Mouse (Mus musculus): Measurements from ENCODE around the gene Rpgrip1l.

The Rpgrip1l gene

DNA sequence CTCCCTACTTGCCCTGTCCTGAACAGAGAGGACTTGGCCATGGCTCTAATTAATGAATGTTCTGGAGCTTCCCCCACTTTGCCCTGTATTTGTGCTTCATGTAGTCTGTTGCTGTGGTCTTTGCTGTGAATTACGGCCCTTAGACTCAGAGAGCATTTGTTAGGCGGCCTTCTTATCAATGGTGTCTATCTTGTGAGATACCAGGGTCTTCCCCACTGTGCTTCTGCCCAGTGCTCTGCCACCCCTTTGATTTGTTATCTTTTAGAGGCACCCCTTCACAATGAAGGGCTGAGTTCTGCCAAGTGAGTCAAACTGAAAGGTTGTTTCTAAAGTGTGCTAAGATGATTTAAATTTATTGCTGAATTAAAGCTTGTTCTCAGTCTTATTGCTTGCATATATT is 105.4 kb downstream of the Rpgrip1l start:
- DNase-seq (ENCODE audit: low read depth, low spot score): no peak

GRCm38 (mm10) chr8:91205897-91206296 is 107.2 kb downstream of the Rpgrip1l start:
- DNase-seq (ENCODE audit: low read depth, low spot score): no peak

DNA sequence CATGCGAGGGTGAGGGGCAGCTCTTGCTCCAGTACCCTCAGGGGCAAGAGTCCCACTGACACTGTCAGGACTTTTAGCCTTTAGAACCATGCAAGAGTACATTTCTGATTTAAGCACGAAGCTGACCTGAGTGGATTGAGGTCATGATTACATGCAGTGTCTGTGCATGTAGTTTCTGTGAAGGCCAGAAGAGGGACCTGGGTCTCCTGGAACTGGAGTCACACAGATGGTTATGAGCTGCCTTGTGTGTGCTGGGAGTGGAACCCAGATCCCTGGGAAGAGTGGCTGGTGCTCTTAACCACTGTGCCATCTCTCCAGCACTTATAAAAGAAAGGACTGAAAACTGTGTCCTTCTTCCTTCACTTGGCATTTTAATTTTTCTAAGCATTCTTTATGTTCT is 111.9 kb downstream of the Rpgrip1l start:
- peak; percentile 28 for DNase-seq (ENCODE audit: low read depth, low spot score)

- DNase-seq (ENCODE audit: low read depth, low spot score): no peak
These were observed 113.2 kb downstream of the Rpgrip1l start, which contains the start of gene Aktip for GRCm38 (mm10) chr8:91199876-91200275. Aktip (minus strand) TSS chr8:91199976.

DNA sequence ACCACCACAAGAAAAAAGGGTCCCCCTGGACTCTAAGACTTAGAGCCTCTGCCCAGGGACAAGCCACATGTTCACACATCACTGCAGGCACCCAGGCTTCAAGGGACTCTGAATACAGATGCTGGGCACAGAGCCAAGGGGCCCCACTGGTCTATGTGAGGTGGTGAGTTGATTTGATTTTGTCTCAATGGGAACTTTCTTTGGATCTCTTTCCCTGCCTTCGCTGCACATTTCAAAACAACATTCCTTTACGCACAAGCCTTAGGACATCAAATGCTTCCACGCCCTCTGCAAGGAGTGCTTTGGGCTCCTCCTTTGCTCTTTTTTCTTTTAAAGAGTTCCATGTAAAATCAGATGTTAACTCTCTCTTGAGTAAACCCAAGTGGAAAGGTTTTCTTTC is 115.0 kb downstream of the Rpgrip1l start:
- DNase-seq (ENCODE audit: low read depth, low spot score): no peak

- DNase-seq (ENCODE audit: low read depth, low spot score): no peak
These were observed 115.8 kb downstream of the Rpgrip1l start for GRCm38 (mm10) chr8:91197233-91197632.

DNA sequence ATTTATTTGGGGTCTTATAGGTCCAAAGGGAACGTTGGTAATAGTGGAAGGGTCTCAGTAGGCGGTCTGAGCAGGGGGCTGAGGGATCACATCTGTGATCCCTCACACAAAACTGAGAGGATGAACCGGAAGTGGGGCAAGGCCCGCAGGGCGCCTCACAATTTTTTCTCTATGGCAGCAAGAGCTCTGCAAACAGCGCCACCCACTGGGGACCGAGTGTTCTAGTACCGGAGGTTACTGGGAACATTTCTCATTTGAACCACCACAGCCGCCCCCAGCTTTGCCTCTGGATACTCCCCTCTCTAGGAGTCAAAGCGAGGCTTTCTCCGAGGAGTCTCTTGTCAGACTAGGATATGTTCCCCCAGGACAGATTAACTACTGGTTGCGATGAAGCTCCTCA is 116.4 kb downstream of the Rpgrip1l start:
- DNase-seq (ENCODE audit: low read depth, low spot score): peak; percentile 46

DNA sequence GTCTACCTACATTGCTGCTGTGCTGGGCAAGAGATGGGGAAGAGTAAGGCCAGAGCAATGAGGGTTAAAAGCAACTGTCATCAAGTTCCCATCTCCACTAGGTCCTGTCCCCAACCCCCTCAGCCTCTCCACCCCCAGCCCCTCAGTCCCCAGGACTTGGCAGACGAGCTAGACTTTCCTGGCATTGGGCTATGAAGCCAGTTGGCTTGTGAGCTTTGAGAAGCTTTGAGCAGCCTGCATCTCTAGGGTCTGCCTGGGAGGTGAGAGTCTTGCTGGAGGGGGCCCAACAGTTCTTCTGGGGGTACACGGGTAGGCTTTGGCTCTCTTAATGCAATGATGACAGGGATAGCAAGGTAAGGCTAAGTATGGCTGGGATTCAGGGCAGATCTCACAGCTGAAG is 119.0 kb downstream of the Rpgrip1l start:
- DNase-seq (ENCODE audit: low read depth, low spot score): no peak

GRCm38 (mm10) chr8:91192941-91193340 is 120.1 kb downstream of the Rpgrip1l start:
- no peak for DNase-seq (ENCODE audit: low read depth, low spot score)

DNA sequence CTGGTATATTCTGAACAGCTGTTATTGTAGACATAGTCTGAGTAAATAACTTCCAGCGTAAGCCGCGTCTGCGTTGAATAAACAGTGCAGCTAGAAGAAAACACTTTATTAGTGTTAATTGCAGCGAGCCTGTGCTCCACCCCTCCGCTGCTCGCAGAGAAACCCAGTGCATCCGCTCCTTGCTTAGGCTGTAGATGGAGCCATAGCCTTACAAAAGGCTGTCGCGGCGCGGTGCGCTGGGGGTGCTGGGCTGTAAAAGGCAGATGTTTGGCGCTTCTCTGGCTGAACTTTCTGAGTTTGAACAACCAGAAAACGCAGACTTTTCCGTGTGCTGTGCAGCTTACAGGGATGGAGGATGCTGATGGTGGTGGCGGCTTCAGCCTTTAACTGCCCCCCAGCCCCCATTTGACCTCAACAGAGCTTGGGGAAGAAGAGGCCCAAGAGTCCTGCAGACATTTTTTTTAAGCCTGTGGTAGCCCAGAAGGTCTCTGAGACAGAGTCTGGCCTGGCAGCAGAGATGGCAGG is 122.2 kb downstream of the Rpgrip1l start:
- peak; percentile 46 for DNase-seq (ENCODE audit: low read depth, low spot score)

- DNase-seq (ENCODE audit: low read depth, low spot score): no peak
These were observed 124.9 kb downstream of the Rpgrip1l start for GRCm38 (mm10) chr8:91188152-91188551.

- no peak for DNase-seq (ENCODE audit: low read depth, low spot score)
These were observed 126.7 kb downstream of the Rpgrip1l start for GRCm38 (mm10) chr8:91186372-91186771.

DNA sequence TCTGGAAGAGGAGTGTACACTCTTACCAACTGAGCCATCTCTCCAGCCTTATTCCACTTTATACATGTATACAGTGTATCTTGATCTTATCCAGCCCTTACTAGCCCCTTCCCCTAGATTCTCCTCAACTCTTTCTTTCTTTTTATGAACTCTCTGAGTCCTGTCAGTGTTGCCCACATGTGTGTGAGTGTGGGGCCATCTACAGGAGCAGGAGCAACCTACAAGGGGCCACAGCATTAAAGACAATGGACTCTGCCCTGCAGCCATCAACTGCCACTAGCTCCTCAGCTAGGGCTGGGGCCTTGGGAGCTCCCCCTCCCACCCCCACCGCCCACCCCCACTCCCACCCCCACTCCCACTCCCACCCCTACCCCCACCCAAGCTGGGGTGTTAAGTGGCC is 135.4 kb downstream of the Rpgrip1l start:
- DNase-seq (ENCODE audit: low read depth, low spot score): no peak

- no peak for DNase-seq (ENCODE audit: low read depth, low spot score)
These were observed 136.9 kb downstream of the Rpgrip1l start for GRCm38 (mm10) chr8:91176176-91176575.

DNA sequence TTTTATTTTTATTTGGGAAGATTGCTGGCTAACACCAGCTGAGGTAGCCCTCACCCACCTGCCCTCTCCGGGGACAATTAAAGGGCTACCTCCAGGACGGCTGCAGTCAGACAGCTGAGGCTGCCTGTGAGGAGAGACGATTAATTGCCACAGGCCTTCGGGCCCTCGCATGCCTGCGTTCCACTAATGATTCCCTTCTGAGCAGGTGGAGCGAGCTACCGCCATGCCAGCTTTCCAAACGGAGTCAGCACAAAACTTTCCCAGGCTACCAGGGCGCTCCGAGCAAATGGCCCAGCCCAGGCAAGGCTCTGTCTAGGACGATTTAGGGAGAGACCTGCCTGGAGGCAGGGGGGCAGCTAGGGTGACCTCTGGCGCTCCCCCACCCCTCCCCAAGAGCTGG is 141.5 kb downstream of the Rpgrip1l start:
- no peak for DNase-seq (ENCODE audit: low read depth, low spot score)

DNA sequence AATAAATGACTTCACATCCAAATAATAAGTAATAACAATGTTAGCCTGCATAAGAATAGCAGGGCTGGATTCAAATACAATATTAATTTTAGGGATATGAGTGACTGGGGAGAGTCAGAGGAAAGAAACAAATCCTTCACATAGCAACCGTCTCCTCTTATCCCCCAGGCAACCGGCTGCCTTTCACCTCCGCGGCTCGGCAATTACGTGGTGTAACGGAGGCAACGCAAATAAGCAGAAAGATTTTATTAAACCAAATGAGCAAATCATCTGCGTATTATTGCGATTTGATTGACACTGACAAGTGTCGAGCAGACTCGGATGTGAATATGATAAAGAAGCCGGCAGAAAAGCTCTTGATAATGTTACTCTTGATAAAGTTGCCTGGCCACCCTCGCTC is 142.1 kb downstream of the Rpgrip1l start:
- DNase-seq (ENCODE audit: low read depth, low spot score): no peak

DNA sequence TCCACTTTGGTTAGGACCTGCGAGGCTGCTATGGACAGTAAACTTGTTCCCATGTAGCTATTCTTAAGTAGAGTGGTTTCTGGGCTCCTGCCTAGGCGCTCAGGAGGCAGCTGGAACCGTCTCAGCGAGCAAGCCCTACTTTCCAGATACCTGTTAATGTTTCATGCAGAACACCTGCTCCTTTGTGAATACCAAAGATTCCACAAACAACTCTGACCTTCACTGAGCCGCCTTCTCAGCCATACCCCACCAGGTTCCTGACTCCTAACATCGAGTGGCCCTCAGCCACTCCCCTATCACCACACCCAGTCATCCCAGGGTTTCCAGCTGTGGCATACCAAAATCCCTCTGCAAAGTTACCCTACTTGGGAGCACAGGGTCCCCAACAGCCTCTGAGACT is 142.9 kb downstream of the Rpgrip1l start:
- DNase-seq (ENCODE audit: low read depth, low spot score): peak; percentile 39
